Mouse (Mus musculus): ENCODE measurements around the gene Tprkb. TPM values are rescaled to one million over a fixed set of nuclear protein-coding genes. Genes with fewer than 3 reads are reported as not detected.

The Tprkb gene
- polyA plus RNA-seq, 1 experiment from 2014 or later, result 50.5 TPM

Other genes starting within 250 kb of the Tprkb start
- not detected in 2 replicates for gene Nat8f7, start 198.7 kb upstream of the Tprkb start, polyA plus RNA-seq (2015; fragmentation: Nextera tagmentation; extraction: Ambion mirVana)
- 0.33 and 0.34 TPM in 2 replicates for gene Nat8f3, start 146.1 kb upstream of the Tprkb start, polyA plus RNA-seq (2015; fragmentation: Nextera tagmentation; extraction: Ambion mirVana)
- gene Nat8f6, start 90.9 kb upstream of the Tprkb start, polyA plus RNA-seq (2015; fragmentation: Nextera tagmentation; extraction: Ambion mirVana), result not detected in 2 replicates
- 0.16 and 0.26 TPM in 2 replicates for gene Nat8f5, start 90.9 kb upstream of the Tprkb start, polyA plus RNA-seq (2015; fragmentation: Nextera tagmentation; extraction: Ambion mirVana)
- 0.14 TPM in 1 of 2 replicates, not detected in the other for gene Nat8, start 79.8 kb upstream of the Tprkb start, polyA plus RNA-seq (2015; fragmentation: Nextera tagmentation; extraction: Ambion mirVana)
- gene Nat8f2, start 42.7 kb upstream of the Tprkb start, polyA plus RNA-seq (2015; fragmentation: Nextera tagmentation; extraction: Ambion mirVana), result not detected in 2 replicates
- 6.2 and 6.6 TPM in 2 replicates for gene Nat8f4, start 7.0 kb upstream of the Tprkb start, polyA plus RNA-seq (2015; fragmentation: Nextera tagmentation; extraction: Ambion mirVana)
- 20.5 and 20.7 TPM in 2 replicates for gene Nat8f1, start 3.8 kb downstream of the Tprkb start, polyA plus RNA-seq (2015; fragmentation: Nextera tagmentation; extraction: Ambion mirVana)
- gene Dusp11, start 49.8 kb downstream of the Tprkb start, polyA plus RNA-seq (2015; fragmentation: Nextera tagmentation; extraction: Ambion mirVana), result 52.2 and 53.9 TPM in 2 replicates
- gene Figla, start 104.3 kb downstream of the Tprkb start, polyA plus RNA-seq (2015; fragmentation: Nextera tagmentation; extraction: Ambion mirVana), result not detected in 2 replicates
- gene Add2, start 116.8 kb downstream of the Tprkb start, polyA plus RNA-seq (2015; fragmentation: Nextera tagmentation; extraction: Ambion mirVana), result 142 and 149 TPM in 2 replicates